Mouse (Mus musculus) olfactory bulb, adult 2 months (tissue): ENCODE data around the gene Ubxn10.

Experiments
- CTCF ChIP-seq: fragments of 200-500 bp; IDR thresholded peaks from 2 replicates; pipeline ENCODE4 v1.5.1; 2012; ENCODE audit warnings: low read depth, mild to moderate bottlenecking, low read length, moderate library complexity; ENCODE audit not compliant: insufficient read depth
- POLR2A ChIP-seq: fragments of 200-500 bp; IDR thresholded peaks from 2 replicates; pipeline ENCODE4 v1.6.1; 2012; ENCODE audit warnings: mild to moderate bottlenecking, low read depth, low read length, moderate library complexity; ENCODE audit not compliant: insufficient read depth

- TF ChIP-seq CTCF (no peak), POLR2A (no peak)
These were observed 45.1 kb upstream of the Ubxn10 start for GRCm38 (mm10) chr4:138782098-138782497.
